Comparison of ENCODE assay signal across 14 mouse cellular contexts in the genomic region with DNA sequence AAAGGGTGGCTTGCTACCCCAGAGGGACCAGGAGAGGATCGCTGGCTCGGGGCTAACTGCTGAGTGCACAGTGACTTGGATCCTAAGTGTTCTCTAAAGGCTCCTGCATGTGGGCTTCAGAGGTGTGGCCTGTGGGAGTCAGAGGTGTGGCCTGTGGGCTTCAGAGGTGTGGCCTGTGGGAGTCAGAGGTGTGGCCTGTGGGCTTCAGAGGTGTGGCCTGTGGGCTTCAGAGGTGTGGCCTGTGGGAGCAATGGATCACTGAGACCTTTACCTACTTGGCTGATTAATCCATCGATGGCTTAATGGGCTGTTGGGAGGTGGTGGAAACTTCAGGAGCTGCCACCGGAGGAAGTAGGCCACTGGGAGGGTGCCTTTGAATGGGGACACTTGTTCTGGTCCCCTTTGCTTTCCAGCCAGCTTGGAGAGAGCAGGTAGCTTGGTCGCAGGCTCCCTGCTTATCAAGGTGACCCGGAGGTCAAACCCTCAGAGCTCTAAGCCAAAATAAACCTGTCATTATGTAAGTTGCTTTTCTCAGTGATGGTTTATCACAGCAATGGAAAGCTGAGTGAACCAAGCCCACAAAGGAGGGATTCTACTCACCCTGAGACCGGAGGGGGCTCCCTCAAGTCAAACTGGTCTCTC. TPM values are rescaled to one million over a fixed set of nuclear protein-coding genes. Genes with fewer than 3 reads are reported as not detected.
DNase-seq lines count a peak whose midpoint lies in the region; ATAC-seq and TF ChIP-seq lines count a peak whose summit lies in the region.
"Had no signal": no experiment of that assay in that cellular context is flagged by ENCODE, and none has a peak within 500 bp of the region (broad histone marks: within the 10 kb centered on the region; RNA-seq: fewer than 3 reads in every experiment).

No protein-coding gene starts in this region.

- WGBS in hindbrain, embryonic 10.5 days: 64% methylated on average over 7 of the region's 7 CpGs
- WGBS in hindbrain, embryonic 14.5 days: 63% methylated on average over 7 of the region's 7 CpGs

- no peaks in the 10 kb centered on the region for H3K9me3 ChIP-seq in hindbrain, embryonic 10.5 days
- H3K9me3 ChIP-seq in hindbrain, embryonic 14.5 days (ENCODE audit: control insufficient read depth, low read length): no peaks in the 10 kb centered on the region
- H3K9me3 ChIP-seq in G1E (replicated peaks): no peaks in the 10 kb centered on the region

- peaks cover 14% of the 10 kb centered on the region for H3K4me1 ChIP-seq in hindbrain, embryonic 10.5 days (replicated peaks)
- H3K4me1 ChIP-seq in hindbrain, embryonic 14.5 days (replicated peaks; ENCODE audit: control insufficient read depth, insufficient read depth, low read length): no peaks in the 10 kb centered on the region
- peaks cover 36% of the 10 kb centered on the region for H3K4me1 ChIP-seq in G1E (ENCODE audit: insufficient read depth, low read depth, low read length)

- H3K4me3 ChIP-seq in hindbrain, embryonic 10.5 days: no peak overlapping the region
- H3K4me3 ChIP-seq in hindbrain, embryonic 14.5 days (replicated peaks; ENCODE audit: low read length): no peak overlapping the region
- H3K4me3 ChIP-seq in G1E (ENCODE audit: low read depth, low read length): no peak overlapping the region

- H3K4me2 ChIP-seq in hindbrain, embryonic 14.5 days (replicated peaks): no peak overlapping the region

- H3K36me3 ChIP-seq in hindbrain, embryonic 10.5 days: no peaks in the 10 kb centered on the region
- H3K36me3 ChIP-seq in hindbrain, embryonic 14.5 days (replicated peaks; ENCODE audit: control insufficient read depth, insufficient read depth): no peaks in the 10 kb centered on the region
- no peaks in the 10 kb centered on the region for H3K36me3 ChIP-seq in G1E (replicated peaks)

- DNase-seq in hindbrain, embryonic 10.5 days (ENCODE audit: low spot score): no peak
- DNase-seq in hindbrain, embryonic 14.5 days (ENCODE audit: low spot score): no peak
- DNase-seq in G1E (ENCODE audit: low spot score): no peak
- no peak for DNase-seq in layer of hippocampus, postnatal 10 days (ENCODE audit: low spot score in 2 of 2)
- no peak for DNase-seq in T-cell, adult 2 months (ENCODE audit: low spot score)
- no peak for DNase-seq in layer of hippocampus, adult 18-20 months (ENCODE audit: low spot score in 2 of 2)
- DNase-seq: cerebellum, adult 8-10 months; heart, postnatal 4 days had no signal

- H3K9ac ChIP-seq in hindbrain, embryonic 14.5 days: no peak overlapping the region

- H3K27ac ChIP-seq in hindbrain, embryonic 10.5 days: 0 out of 2 replicates have a peak overlapping the region, but pooled peaks have one; percentile 51
- H3K27ac ChIP-seq in hindbrain, embryonic 14.5 days: no peak overlapping the region

- TF ChIP-seq CTCF in G1E (IDR thresholded peaks at IDR 0.05; ENCODE audit: low read depth, low read length): no peak

- H3K27me3 ChIP-seq in hindbrain, embryonic 10.5 days (ENCODE audit: insufficient read depth, poor library complexity, severe bottlenecking): 0 out of 2 replicates have a peak, but pooled peaks cover 3% of the 10 kb centered on the region
- H3K27me3 ChIP-seq in hindbrain, embryonic 14.5 days (ENCODE audit: control insufficient read depth, insufficient read depth, low read length): no peaks in the 10 kb centered on the region
- H3K27me3 ChIP-seq in G1E (ENCODE audit: insufficient read depth, low read length): peaks cover 19% of the 10 kb centered on the region
- H3K27me3 ChIP-seq: Patski had no signal

- ATAC-seq in hindbrain, embryonic 14.5 days (ENCODE audit: low FRiP score): no peak
- ATAC-seq in G1E (ENCODE audit: extremely low read depth, insufficient number of reproducible peaks, low FRiP score, poor library complexity, severe bottlenecking): peak; percentile 79
- ATAC-seq in hematopoietic stem cell, adult 5-6 weeks (replicated peaks in 1 of 2; ENCODE audit: insufficient read depth in 1 of 2, low FRiP score in 2 of 2, low TSS enrichment in 1 of 2, low read depth in 1 of 2, poor library complexity in 2 of 2, severe bottlenecking in 2 of 2): peak; percentile 91
- peak; percentile 86 for ATAC-seq in megakaryocyte-erythroid progenitor cell, adult 5-6 weeks (replicated peaks; ENCODE audit: low FRiP score, low TSS enrichment, poor library complexity, severe bottlenecking)
- ATAC-seq: forebrain, embryonic 14.5 days; Patski had no signal

RNA-seq across cellular contexts. Expression of a gene that starts 14.7 kb away (rescaled TPM):
- polyA plus RNA-seq in hindbrain, embryonic 10.5 days (2016; fragmentation: Nextera tagmentation; extraction: Ambion mirVana): 0.07 TPM in 2 replicates
- polyA plus RNA-seq in hindbrain, embryonic 14.5 days (2014; fragmentation: Nextera tagmentation; extraction: Ambion mirVana): not detected in 2 replicates
- total RNA-seq in G1E (2014; fragmentation: Nextera tagmentation) (not detected in 2 replicates), G1E (2017) (0.12 and 0.16 TPM in 2 replicates)
- polyA plus RNA-seq in G1E (2012): 0.03 TPM in 2 replicates
- total RNA-seq in hematopoietic stem cell, adult 5-6 weeks (2017): 0.25 and 0.30 TPM in 2 replicates
- total RNA-seq in megakaryocyte-erythroid progenitor cell, adult 5-6 weeks (2014; fragmentation: Nextera tagmentation): 0.79 TPM in 1 of 2 replicates, not detected in the other
- 0.33 TPM in 1 of 2 replicates, not detected in the other for total RNA-seq in megakaryocyte-erythroid progenitor cell, adult 5-6 weeks (2017)
- not detected for total RNA-seq in layer of hippocampus, postnatal 10 days (2021)
- not detected for total RNA-seq in layer of hippocampus, adult 18-20 months (2021)
- total RNA-seq: heart, postnatal 4 days; left cerebral cortex, postnatal 36 days had no signal
- polyA plus RNA-seq: forebrain, embryonic 14.5 days; midbrain, postnatal 0 days had no signal

RNA-seq across cellular contexts. Expression of a gene that starts 45.9 kb away (rescaled TPM):
- 1.4 and 3.8 TPM in 2 replicates for polyA plus RNA-seq in hindbrain, embryonic 10.5 days (2016; fragmentation: Nextera tagmentation; extraction: Ambion mirVana)
- 0.74 and 1.5 TPM in 2 replicates for polyA plus RNA-seq in hindbrain, embryonic 14.5 days (2014; fragmentation: Nextera tagmentation; extraction: Ambion mirVana)
- total RNA-seq in G1E (2014; fragmentation: Nextera tagmentation) (0.34 TPM in 1 of 2 replicates, not detected in the other), G1E (2017) (0.46 and 0.82 TPM in 2 replicates)
- 0.11 and 0.21 TPM in 2 replicates for polyA plus RNA-seq in G1E (2012)
- 11.0 and 12.1 TPM in 2 replicates for total RNA-seq in hematopoietic stem cell, adult 5-6 weeks (2017)
- total RNA-seq in megakaryocyte-erythroid progenitor cell, adult 5-6 weeks (2014; fragmentation: Nextera tagmentation): 1.3 and 1.6 TPM in 2 replicates
- total RNA-seq in megakaryocyte-erythroid progenitor cell, adult 5-6 weeks (2017): 2.9 and 3.8 TPM in 2 replicates
- total RNA-seq in layer of hippocampus, postnatal 10 days (2021): 1 to 10 TPM; 8.0 to 9.6 TPM
- 10 to 100 TPM; 25.0 to 27.3 TPM for total RNA-seq in layer of hippocampus, adult 18-20 months (2021)

RNA-seq across cellular contexts. Expression of a gene that starts 49.8 kb away (rescaled TPM):
- polyA plus RNA-seq in hindbrain, embryonic 10.5 days (2016; fragmentation: Nextera tagmentation; extraction: Ambion mirVana): 0.08 and 0.10 TPM in 2 replicates
- polyA plus RNA-seq in hindbrain, embryonic 14.5 days (2014; fragmentation: Nextera tagmentation; extraction: Ambion mirVana): not detected in 2 replicates
- total RNA-seq in G1E (2014; fragmentation: Nextera tagmentation) (0.92 and 1.1 TPM in 2 replicates), G1E (2017) (17.6 and 19.1 TPM in 2 replicates)
- polyA plus RNA-seq in G1E (2012): 1.8 TPM in 2 replicates
- 0.35 TPM in 1 of 2 replicates, not detected in the other for total RNA-seq in hematopoietic stem cell, adult 5-6 weeks (2017)
- 1.7 and 3.4 TPM in 2 replicates for total RNA-seq in megakaryocyte-erythroid progenitor cell, adult 5-6 weeks (2014; fragmentation: Nextera tagmentation)
- total RNA-seq in megakaryocyte-erythroid progenitor cell, adult 5-6 weeks (2017): 0.88 and 2.1 TPM in 2 replicates
- under 1 TPM in 1 of 2 experiments, not detected in 1; 0.11 TPM for total RNA-seq in layer of hippocampus, postnatal 10 days (2021)
- total RNA-seq in layer of hippocampus, adult 18-20 months (2021): not detected
- total RNA-seq: left cerebral cortex, postnatal 36 days; midbrain, postnatal 0 days had no signal
- polyA plus RNA-seq: forebrain, embryonic 14.5 days; midbrain, postnatal 0 days; Patski had no signal
